Mouse (Mus musculus) embryonic fibroblast, embryonic 13.5 days (primary cell): ENCODE measurements around the gene Lrfn3.

Source experiments
- CTCF ChIP-seq: IDR thresholded peaks from 2 replicates; pipeline ENCODE4 v1.5.1; 2011; ENCODE audit warnings: mild to moderate bottlenecking, control low read depth, low read length, moderate library complexity, borderline replicate concordance; ENCODE audit not compliant: insufficient read depth
- POLR2A ChIP-seq: IDR thresholded peaks from 2 replicates; pipeline ENCODE4 v1.6.1; 2011; ENCODE audit warnings: low read depth, mild to moderate bottlenecking, control low read depth, low read length, moderate library complexity

GRCm38 (mm10) chr7:30392746-30393520 lies 30.4 kb upstream of the Lrfn3 start:
- TF ChIP-seq CTCF = no peak
- no peak for TF ChIP-seq POLR2A
